Mouse (Mus musculus) cerebellum, postnatal 14 days (tissue): Measurements from ENCODE around the gene Bpifc.

ENCODE experiments used
- DNase-seq, 2 experiments: peaks; one replicate each; pipeline ENCODE4 v3.0.0; 2021; ENCODE audit warnings: mixed read lengths in 2 of 2

Gene Bpifc

GRCm38 (mm10) chr10:85948483-85949196, 63.1 kb downstream of the Bpifc start:
- no peak for DNase-seq

DNA sequence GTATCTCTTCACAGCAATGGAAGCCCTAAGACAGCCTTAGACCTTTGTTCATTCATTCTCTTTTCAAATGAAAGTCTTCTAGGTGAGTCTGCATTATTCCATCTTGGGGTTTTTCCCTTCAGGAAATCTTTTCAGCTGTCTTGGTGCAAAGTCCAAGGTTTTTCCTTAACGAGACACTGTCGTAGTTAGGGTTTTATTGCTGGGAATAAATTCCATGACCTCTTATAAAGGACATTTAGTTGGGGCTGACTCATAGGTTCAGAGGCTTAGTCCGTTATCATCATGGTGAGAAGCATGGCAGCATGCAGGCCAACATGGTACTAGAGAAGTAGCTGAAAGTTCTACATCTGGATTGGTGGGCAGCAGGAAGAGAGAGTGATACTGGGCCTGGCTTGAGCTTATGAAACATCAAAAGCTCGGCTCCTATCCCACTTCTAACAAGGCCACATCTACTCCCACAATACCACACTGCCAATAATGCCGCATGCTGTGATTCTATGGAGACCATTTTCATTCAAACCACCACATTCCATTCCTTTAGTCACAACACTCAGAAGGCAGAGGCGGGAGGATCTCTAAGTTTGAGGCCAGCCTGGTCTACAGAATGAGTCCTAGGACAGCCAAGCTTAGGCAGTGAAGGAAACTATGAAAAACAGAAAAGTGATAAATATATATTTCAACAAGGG, 75.3 kb downstream of the Bpifc start:
- no peak for DNase-seq

DNA sequence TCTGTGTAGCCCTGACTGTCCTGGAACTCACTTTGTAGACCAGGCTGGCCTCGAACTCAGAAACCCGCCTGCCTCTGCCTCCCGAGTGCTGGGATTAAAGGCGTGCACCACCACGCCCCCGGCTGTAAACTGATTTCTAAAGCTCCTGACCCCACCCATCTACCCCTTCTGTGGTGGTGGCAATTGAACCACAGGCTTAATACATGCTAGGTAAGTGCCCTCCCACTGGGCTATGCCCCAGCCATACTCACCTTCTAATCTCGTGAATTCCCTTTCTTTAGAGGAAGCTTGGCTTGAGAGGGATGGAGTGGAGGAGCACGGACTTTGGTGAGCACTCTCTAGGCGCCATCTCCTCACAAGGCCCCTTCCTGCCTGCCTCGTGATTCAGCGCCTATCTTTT, 81.7 kb downstream of the Bpifc start:
- no peak for DNase-seq

DNA sequence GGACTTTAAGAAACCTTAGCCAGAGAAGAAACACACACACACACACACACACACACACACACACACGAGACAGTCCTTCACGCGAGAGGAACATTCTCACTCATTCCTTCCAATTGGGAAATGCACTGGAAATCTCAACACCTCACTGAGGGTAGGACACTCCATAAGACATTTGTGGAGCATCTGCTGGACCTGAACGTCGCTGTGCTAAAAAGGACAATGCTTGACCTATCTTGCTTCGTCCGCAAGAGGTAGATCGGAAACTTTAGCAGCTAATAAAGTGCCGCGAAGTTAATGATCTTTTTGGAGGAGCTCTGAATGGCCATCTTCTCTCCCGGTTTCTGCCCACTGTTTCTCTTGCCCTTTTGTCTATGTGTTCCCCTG, 82.5 kb downstream of the Bpifc start:
- peak; percentile 37 to 43 for DNase-seq

DNA sequence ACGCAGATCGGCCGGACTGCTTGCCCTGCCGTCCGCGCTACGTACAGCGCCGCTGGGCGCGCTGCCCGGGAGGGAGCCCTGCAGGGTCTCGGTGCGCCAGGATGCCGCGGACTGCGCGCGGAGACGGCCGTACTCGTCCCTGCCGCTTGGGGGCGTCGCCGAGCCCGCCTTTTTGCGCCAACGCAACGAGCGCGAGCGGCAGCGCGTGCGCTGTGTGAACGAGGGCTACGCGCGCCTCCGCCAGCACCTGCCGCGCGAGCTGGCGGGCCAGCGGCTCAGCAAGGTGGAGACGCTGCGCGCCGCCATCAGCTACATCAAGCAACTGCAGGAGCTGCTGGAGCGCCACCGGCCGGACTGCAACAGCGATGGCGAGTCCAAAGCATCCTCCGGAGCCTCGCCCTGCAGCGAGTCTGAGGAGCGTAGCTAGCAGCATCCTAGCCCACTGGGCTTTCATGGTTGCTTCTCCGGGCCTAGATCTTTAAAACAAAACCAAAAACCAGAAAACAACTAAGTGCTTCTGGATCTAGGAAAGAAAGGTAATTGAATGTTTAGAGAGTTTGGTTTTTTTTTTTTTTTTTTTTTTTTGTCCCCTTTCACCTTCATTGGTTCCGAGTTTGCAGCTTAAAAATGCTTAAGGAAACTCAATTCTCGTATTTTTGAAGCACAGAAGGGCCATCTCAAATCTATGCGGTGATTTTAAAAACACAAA, 83.0 kb downstream of the Bpifc start:
- peak; percentile 89 to 91 for DNase-seq

- DNase-seq: peak; percentile 18 to 20
These were observed 83.8 kb downstream of the Bpifc start, which contains the start of gene Ascl4 for GRCm38 (mm10) chr10:85927676-85928445. TSS of gene Ascl4 (plus strand) at chr10:85927681.

DNA sequence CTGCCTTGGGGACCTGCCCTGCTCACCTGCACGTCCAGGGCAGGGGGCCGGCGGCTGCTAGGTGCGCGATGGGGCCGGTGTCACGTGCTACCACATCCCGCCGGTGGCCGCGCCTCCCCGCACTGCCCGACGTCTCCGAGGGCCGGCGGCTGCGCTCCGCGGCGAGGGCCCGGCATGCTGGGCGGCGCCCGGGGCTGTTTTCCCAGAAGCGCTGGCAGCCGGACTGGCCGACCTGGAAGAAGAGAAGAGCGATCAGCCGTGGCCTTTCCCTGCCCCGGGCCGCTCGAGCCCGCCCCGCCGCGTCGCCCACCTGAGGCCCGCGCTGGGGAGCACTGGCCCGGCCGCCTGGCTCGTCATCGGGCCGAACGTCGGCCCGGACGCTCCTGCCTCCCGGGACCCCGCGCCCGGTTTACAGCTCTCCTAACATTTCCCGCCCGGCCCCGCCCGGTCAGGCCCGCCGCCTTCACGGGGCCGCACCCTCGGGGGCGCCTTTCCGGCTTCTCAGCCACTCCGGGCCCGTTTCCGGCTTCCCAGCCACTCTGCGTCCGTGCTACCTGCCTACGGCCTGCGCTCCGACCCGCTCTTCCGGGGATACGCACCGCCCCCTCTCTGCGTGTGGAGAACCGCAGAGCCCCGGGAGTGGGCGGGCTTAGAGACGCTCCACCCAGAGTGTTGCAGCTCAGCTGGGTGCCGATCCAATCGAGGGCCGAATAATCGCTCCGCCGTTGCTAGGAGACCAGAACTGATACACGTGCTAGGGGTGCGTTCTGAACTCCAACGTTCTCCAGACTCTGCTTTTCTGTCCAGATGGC, 95.0 kb downstream of the Bpifc start, which contains the start of gene Prdm4:
Gene Prdm4, minus strand, starts transcription at position 645 of the 812 bp plus-strand sequence.
- peak; percentile 97 to 98 for DNase-seq
